Mouse (Mus musculus) common myeloid progenitor, adult 5-6 weeks (primary cell): ENCODE measurements around the gene Kif1bp. TPM values are rescaled to one million over a fixed set of nuclear protein-coding genes. Genes with fewer than 3 reads are reported as not detected.
"Not testable (repeated sequence)": the region's sequence is repeated elsewhere in the genome, so short reads cannot be mapped to it uniquely, and the experiment has no call there.

ENCODE experiments used
- ATAC-seq: replicated peaks from 2 replicates; pipeline ENCODE4 v1.8.0; 2016; ENCODE audit warnings: low read depth, mild to moderate bottlenecking, moderate TSS enrichment, inconsistent platforms; ENCODE audit not compliant: poor library complexity, severe bottlenecking
- total RNA-seq: library from RNA; stranded (forward); fragments of 200-1000, 187-1606 nt; gene quantifications from 2 replicates; pipeline ENCODE4 v1.2.3, GENCODE M21; 2017

The Kif1bp gene
- total RNA-seq, 1 experiment from 2014 or later, result 19.9 TPM

GRCm38 (mm10) chr10:62517511-62517910 lies 60.7 kb downstream of the Kif1bp start:
- ATAC-seq, result peak; percentile 52

- no peak for ATAC-seq
These were observed 65.4 kb downstream of the Kif1bp start for GRCm38 (mm10) chr10:62512855-62513254.

DNA sequence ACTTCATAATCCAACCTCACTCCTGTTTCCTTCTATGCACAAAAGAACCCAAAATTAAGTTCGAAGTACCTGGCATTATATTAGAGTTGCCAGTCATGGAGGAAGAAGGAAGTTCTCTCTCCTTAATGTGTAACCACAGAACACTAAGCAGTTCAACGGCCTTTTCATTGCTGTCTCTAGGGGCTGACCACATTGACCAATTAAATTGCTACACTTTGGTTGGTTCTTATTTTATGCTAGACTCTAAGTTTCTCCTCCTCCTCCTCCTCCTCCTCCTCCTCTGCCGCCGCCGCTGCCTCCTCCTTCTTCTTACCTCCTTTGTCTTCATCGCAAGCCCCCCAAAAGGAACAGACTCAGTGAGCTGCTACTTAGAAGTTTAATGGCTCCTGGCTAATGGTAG lies 66.7 kb downstream of the Kif1bp start:
- peak; percentile 44 for ATAC-seq

GRCm38 (mm10) chr10:62509032-62509656 lies 69.1 kb downstream of the Kif1bp start:
- no peak for ATAC-seq

- peak; percentile 2 for ATAC-seq
These were observed 69.8 kb downstream of the Kif1bp start for GRCm38 (mm10) chr10:62508459-62508858.

- ATAC-seq, result peak; percentile 49
These were observed 70.5 kb downstream of the Kif1bp start for GRCm38 (mm10) chr10:62507591-62508308.

GRCm38 (mm10) chr10:62507071-62507470 lies 71.2 kb downstream of the Kif1bp start:
- no peak for ATAC-seq

DNA sequence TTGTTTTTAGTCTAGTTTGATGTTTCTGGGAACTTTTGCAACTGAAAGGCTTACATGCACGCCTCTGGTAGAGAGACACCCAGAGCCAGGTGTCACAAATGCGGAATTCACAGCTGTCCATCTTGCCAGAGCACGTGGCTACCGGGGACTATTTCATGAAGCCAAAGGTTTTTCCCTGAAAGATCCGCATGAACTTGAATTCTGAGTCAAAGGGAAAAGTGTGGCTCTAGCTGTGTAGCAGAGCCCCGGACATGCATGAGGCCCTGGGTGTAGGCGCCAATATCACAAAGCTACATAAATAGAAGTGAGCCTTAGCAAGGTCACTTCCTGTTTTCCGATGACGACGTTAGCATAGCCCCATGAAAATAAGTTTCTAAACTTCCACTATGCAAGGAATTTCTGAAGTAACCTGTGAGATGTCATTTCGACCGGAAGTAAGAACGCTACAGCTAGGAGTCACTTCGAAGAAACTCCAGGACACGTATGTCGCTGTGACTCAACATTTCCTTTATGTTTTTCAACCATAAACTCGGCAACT lies 72.2 kb downstream of the Kif1bp start:
- peak; percentile 17 for ATAC-seq

DNA sequence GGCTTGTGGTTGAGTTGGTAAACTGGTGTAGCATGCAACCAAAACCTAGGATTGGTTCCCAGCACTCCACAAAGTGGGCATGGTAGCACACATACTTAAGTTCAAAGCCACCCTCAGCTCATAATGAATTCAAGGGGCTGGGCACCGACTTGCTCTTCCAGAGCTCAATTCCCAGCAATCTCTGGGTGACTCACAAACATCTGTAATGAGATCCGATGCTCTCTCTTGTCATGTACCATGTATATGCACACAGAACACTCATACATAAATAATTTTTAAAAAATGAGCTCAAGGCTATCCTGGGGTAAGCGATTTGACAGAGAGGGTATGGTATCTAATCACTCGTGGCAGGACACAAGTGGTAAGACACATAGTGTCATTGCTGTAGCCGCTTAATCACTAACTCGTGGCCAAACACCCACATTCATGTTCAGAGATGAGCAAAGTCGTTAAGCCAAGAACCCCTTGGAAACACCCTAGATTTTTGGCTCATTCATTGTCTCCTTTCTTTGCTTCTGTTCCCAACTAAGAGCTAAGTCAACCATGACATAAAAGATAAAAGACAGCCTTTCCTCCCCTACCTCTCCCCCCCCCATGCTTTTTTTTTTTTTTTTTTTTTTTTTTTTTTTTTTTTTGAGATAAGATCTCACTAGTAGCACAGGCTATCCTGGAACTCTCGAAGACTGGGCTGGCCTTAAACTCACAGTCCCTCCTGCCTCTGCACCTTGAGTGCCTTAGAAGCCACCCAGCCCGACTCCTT lies 72.9 kb downstream of the Kif1bp start:
- no peak for ATAC-seq

GRCm38 (mm10) chr10:62503836-62504628 lies 74.2 kb downstream of the Kif1bp start:
- no peak for ATAC-seq

DNA sequence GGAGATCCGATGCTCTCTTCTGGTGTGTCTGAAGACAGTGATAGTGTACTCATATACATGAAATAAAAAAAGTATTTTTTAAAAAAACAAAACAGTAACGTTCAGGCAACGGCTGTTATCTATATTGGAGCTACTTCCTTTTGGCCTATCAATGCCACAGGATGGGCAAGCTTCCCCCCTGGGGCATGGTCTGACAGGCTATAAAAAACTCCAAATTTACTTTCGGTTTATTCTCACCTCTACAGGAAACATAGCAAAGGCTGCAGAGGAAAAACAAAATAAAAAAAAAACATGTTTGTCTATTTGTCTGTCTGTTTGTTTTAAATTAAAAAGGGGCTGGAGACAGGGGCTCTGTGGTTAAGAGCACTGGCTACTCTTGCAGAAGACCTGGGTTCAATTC lies 74.9 kb downstream of the Kif1bp start:
- peak; percentile 26 for ATAC-seq

- no peak for ATAC-seq
These were observed 76.3 kb downstream of the Kif1bp start for GRCm38 (mm10) chr10:62501951-62502350.

DNA sequence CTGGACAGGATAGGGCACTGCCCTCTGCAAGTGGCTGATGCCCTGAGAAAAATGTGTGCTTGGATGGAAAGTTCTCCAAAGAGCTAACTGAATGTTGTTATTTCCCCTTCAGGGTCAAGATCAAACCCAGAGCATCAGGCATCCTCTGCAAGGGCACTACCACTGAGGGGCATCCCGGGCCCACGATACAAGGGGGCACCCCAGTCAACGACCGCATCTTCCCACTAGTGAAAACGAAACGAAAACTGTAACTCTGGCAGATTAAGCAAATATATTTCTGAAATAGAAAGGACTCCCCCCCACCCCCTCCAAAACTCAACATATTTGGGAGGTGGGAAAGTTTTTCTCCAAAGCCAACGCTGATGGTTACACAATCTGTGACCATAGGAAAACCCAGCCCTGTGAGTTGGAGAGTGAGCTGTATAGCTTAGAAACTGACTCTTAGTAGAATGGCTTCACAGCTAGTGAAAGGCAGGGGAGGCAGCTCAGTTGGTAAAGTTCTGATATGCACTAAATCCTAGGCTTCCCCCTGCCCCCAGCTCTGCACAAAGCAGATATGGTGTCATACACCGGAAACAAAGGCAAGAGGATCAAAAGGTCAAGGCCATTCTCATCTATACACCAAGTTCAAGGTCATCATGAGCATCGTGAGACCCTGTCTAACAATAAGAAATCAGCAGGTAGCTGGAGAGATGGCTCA lies 77.2 kb downstream of the Kif1bp start:
- 0 out of 2 replicates have a peak, but pooled peaks have one; percentile 3 for ATAC-seq

DNA sequence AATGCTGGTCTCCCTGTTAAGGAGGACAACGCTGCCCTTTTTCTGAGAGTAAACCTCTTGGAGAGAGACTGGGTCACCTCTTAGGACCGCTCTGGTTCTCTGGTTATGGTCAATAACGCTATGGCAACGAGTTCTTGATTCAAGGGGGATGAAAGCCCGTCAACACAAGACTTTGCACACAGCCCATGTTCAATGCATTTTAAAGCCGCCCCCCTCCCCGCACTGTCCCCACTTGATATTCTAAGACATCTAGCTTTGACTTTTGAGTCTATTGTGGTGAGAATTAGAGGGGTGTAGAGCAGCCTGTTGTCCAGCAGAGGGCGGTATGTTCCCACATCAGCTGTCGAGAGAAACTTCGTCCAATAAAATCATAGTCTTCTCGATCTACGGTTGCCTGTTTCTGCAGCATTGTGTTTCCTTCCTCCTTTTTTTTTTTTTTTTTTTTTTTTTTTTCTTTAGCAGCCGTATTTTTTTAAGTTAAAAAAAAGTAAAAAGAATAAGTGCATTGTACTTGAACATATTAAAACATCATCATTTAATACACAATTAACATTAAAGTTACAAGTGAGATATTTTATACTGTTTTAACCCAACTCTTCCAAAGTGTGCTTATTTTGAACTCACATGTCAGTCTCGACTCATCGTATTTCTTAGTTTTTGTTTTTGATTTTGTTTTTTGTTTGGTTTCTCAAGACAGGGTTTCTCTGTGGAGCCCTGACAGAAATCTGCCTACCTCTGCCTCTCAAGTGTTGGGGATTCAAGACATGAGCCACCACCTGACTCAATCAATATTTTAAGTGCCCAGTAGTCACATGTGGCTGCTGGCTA lies 78.0 kb downstream of the Kif1bp start:
- ATAC-seq, result peak; percentile 61

DNA sequence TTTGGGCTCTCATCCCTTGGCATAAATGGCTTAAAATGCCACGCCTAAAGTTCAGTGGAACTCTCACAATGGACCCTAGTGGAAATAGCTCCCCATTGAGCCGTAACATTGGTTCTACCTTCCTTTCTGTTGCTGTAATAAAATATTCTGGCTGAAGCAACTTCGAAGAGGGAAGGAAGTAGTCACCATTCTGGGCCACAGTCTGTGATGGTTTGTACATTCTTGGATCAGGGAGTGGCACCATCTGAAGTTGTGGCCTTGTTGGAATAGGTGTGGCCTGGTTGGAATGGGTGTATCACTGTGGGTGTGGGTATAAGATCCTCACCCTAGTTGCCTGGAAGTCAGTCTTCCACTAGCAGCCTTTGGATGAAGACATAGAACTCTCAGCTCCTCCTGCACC lies 86.6 kb downstream of the Kif1bp start:
- not testable (repeated sequence) for ATAC-seq
